Mouse (Mus musculus) cerebellum, adult 9-10 months (tissue): ENCODE results near the gene Grin2b.
A peak's percentile ranks its signal among the peaks of the same experiment; 100 is the strongest.

ENCODE experiments used
- DNase-seq: peaks from one replicate; pipeline ENCODE4 v3.0.0; 2022

Grin2b gene

DNA sequence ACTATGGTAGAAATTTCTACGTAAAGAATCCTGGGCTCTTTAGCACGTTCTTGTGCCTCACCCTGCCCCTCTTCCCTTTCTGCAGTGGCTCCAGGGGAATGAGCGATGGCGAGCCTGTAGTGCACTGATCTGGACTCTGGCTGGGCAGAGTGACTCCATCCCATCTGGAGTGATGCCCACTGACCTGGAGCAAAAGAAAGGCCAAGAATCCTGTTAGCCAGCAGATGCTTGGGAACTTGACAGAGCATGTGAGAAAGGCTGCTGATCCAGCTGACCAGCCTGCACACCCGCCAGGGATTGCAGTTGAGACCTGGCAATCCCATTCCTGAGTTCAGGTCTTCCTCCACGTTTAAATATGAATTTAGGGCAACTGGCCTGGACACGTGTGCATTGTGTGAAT lies 178.6 kb downstream of the Grin2b start:
- no peak for DNase-seq

DNA sequence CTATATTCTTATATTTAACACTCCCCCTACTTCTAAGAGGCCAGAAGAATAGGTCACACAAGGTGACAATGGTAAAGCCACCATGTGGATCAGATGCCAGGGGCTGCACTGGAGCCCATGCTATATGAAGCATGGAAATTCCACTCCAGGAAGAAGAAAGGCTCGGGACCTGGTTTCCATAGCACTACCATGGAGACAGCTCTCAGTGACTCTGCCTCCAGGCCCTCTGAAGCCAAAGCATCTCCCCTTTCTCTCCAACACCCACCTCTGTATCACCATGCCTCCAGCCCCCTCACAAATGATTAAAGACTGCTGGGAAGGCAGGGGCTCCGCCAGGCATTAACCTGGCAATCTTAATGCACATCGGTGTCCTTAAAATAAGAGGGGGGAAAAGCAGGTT lies 179.4 kb downstream of the Grin2b start:
- no peak for DNase-seq

DNA sequence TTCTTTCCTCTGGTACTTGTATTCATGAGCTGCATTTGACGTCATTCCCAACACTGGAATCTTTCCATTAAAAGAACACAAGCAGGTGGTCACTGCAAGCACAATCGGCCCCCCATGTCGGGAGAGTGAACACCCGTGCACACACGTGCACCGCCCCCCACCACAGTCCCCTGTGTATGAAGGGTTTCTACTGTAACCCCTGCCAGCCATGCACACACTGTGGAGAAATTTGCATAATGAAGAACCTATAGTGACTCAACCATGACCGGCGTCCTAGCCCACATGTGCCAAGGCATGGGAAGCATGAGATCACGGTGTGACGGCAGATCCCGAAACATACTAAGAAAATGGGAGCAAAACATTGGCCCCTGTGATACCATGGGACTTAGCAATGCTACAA lies 179.9 kb downstream of the Grin2b start:
- no peak for DNase-seq

DNA sequence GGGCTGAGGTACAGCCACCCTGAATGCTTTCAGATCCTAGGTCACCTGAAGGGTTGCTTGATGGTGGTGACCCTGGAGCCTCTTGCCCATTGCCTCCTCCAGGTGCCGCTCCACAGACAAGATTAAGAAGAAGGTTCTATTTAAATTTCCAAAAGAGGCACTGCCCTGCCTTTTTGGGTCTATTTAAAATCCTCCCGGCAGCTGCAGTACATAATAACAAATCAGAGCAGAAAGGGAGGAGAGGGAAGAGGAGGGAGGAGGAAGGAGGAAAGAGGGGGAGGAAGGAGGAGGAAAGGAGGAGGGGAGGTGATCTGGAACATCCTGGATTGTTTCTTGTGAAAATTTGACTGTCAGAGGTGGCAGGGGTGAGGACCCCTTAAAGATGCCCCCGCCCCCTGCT lies 197.2 kb downstream of the Grin2b start:
- no peak for DNase-seq

DNA sequence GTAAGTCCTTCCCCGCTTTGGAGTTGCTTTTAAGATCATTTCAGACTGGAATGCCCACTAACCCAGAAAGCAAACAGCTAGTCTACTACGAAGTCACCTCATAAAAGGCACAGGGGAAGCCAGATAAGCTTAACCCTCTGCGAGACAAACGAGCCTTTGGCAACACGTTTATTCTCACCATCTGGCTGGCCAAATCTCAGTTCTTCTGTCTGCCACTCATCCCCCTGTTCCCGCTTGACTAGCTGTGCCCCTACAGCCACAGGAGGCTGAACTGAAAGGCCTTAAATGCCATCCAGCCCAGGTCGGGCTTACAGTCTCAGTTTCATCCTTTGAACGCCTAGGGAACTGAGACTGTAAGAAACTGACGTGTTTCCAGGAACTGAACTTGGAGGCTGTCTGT lies 200.8 kb downstream of the Grin2b start:
- peak; percentile 5 for DNase-seq

DNA sequence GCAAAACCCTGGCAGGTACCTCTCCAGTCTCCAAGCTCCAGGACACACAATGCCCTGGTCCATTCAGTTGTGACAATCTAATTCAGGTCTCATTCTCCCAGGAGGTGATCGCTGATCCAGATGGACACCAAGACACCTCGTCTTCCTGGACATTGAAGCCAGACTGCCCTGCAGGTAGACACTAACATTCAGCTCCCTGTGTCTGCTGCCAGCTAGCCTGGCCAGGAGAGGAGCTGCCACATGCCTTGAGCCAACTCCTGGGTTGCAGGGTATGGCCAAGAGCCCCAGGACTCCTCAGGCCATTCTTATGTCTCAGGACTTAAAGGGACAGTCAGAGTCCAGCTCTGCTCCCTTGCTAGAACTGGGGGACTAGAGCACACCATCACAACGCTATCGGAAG lies 201.8 kb downstream of the Grin2b start:
- DNase-seq: peak; percentile 90

DNA sequence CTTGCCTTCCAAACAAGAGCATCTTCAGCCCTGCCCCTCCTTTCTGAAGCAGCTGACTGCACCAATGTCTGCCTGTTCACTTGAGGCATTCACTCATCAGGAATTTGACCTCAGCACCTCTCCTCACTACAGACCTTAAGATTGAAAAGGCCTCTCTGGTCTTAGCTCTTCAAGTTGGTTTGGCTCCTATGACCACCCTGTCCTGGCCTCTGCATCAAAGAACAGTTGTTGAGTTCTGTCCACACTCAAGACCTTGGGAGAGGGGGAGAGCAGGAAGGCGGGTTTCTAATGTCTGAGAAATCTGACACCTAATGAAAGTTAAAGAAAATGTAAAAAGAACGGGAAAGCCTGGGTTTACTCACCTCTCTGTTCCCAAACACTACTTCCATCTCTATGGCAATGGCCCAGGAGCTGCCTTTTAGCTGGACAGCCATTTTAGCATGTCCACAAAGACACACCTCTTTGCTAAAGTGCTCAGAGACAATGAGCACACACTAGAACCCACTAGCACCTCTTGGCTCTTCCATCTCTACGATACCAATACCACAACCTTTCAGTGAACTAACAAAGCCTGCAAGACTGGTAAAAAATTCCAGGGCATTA lies 202.5 kb downstream of the Grin2b start:
- peak; percentile 8 for DNase-seq

DNA sequence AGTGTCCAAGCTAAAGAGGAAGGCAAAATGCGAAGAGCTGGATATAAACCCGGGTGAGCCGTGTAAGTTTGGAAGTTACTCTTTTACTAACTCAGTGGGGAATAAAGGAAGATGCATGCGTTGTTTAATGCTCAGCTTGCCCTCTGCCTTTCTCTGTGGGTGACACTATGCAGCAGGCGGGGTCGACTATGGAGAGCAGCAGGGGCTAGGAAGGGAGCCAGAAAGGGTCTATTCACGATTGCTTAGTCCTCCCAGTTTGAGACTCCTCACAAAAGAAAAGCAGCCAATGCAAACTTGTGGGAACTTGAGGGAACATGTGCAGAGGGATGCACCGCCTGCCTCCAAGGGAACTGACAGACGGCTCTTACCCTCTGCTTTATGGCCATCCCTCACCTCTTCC lies 211.5 kb downstream of the Grin2b start:
- DNase-seq: no peak

DNA sequence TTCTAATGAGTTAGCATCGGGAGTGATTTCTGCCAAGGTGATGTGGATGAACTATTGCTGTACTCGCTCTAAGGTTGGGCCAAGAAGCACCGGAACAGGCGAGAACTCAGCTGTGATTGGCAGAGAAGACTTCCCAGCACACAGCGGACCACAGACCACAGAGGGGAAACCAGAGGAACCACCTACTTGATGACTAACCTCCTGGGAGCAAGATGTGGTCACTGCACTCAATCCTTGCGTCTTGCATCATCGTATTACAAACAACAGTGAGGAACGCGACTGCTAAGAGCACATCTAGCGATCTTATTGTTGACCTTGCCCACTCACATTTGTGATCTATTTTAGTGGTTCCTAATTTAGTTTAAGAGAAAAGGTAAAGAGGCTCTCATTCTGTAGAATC lies 213.7 kb downstream of the Grin2b start:
- no peak for DNase-seq

DNA sequence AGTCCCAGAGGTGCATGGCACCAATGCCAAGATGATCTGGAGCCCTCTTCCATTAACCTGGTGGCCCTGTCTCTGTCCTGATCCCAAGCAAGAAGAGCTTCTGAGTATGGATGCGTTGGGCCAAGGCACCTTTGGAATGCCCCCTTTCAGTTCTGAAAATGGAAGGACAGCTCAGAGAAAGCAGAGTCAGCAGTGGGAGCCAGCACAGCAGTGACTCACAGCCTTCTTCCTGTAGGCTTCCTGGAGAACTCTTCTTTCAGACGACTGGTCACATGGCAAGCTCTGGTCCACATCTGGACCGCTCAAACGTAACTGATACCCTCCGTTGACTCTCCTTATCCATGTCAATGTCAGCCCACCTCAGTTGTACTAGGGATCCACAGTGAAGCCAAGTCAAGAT lies 221.6 kb downstream of the Grin2b start:
- no peak for DNase-seq

DNA sequence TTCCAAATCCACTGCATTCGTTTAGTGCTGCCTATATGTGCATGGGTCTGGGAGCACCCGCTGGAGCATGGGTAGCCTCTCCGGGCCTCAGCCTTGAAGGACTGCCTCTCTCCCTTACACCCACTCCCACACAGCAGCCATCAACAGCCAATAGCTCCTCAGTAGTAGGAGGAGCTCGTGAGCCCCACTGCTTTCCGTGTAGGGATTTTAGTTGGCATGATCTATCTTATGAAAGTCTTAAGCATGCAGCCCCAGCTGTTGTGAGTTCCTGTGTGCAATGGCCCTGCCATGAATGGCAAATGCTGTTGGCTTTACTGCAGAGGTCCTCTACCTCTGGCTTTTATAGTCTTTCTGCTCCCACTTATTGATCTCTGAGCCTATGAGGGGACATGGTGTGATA lies 227.8 kb downstream of the Grin2b start:
- DNase-seq: no peak

DNA sequence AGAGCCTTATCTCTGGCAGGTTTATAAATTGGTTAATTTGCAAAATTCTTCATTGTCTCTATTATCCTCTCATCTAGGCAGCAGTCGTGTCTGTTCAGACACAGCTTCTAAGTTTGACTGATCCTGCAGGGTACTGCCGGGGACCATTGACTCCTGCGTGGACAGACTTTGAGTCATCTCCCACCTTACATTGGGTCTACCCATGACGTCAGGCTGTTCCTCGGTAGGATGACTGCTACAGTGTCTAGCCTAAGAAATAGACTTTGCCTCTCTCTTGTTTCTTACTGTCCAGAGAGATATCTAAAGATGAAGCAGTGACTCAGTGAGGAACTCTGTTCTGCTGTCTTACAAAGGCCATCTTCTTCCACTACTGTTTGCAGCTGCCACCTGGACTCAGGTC lies 229.0 kb downstream of the Grin2b start:
- DNase-seq: no peak

DNA sequence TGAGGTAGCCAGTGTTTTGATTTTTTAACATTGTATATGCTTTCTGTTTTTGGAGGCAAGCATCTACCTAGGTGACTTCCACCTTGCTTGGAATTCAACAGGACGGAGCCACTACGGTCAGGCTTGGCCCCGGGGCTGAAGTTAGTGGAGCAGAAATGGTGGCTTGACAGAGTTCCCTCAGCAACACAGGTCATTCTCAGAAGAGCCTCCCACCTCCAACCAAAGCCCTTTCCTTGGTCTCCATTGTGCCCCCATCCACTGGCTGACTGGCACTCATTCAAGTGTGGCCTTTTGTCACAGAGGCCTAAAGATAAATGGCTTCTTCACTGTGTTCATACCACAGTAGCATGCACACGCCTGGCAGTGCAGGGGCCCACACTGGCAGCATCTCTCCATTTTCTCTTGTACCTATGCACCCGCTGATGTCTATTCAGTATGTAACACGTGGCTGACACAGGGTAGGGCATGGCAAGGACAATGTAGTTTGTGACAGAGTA lies 230.1 kb downstream of the Grin2b start:
- DNase-seq: no peak

DNA sequence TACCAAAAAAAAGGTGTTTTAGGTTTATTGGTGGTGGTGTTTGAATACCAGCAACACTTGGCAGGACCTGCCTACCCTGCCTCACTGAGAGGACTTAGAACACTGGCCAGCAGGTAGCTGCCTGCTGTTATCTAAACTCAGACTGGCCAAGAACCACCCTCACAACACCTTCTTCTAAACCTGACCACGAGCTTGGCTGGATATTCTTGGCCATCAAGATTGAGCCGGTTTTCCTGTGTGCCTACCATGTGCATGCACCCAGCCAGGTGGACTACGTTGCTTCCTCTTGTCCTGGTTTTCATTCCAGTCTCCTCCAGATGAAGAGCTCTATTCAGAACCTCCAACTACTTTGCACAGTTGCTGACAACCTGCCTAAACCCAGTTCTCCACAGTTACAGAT lies 240.4 kb downstream of the Grin2b start:
- DNase-seq: no peak

DNA sequence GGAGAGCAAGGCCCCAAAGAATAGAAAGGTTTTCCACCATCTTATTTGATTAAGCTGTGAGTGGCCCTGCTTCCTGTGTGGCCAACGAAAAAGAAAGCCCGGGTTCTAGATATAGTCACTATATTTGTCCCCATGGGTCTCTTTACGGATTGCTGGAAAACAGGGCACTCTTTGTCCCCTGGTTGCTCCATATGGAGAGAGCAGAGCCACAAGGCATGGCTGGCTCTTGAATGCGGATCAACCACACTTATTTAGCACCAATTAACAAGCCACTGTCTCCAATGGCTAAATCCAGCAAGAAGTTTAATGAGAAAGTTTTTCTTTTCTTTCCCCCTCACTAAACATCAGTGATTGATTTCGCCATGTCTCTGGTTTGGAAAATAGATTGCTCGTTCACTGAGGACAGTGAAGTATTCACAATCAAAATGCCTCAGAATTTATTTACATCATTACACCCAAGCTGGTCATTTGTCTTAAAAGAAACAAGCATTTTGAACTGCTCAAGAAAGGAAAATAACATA lies 240.9 kb downstream of the Grin2b start:
- DNase-seq: no peak

DNA sequence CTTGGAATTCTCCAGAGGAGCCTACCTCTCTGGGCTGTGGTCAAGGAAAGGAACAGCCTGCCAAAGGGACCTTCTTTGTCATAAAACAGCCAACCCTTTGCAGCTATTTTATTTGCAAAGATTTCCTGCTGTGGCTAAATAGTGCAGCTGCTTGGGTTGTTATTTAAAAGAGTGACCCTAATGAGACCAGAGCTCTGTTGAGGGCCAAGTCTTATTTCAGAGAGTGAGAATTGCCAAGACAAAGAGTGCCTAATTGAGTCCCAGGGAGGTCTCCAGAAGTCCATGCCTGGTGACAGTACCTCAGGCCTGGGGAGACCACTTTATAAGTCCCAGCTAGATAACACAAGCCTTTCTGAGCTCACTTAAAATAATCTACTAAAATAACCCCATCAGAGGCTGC lies 255.6 kb downstream of the Grin2b start:
- no peak for DNase-seq

DNA sequence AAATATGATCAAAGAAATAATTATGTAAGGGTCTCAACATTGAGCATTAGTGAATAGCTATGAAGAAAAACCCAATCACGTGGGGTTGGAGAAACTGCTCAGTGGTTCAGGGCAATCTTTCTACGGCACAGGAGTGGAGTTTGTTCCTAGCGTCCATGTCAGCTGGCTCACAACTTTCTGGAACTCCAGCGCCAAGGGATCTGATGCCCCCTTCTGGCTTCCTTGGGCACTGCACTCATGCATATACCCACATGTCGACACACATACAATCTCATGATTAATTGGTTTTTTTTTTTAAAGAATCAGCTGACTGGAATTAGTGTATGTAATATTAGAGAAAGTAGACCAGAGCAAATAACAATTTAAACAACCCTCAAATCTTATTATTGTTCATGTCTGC lies 258.7 kb downstream of the Grin2b start:
- no peak for DNase-seq

DNA sequence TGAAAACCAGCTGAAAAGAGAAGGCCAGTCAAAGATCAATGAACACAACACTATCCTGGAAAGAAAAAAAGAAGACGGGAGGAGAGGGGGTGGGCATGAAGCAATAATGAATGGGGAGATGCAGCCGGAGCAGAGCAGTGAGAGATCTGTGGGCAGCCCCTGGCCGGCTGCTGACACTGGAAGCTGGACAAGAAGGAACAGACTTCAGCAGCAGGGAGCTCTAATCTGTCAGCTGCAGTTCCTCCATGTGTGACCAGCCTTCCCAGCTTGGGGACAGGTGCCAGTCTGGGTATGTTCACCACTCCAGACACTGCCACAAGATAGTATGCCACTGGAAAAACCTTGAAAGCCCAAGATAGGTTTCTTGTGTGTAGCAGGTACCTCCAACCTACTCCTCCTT lies 261.2 kb downstream of the Grin2b start:
- no peak for DNase-seq

DNA sequence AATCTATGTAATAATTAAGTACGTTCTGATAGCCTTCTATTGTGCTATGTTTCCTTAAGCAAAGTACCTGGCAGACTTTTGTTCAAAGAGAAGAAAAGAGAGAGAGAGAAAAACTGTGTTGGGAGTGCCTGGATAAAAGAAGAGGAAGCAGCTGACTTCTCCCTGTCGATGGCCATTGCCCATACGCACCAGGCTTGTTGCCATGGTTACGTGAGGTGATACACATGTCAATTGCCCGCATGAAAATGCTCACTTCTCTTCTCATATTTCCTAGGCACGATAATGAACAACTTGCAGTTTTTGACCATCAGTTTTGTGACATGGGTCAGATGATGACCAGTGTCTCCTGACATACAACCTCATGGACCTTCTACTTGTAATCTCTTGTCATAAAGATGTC lies 262.2 kb downstream of the Grin2b start:
- DNase-seq: no peak

DNA sequence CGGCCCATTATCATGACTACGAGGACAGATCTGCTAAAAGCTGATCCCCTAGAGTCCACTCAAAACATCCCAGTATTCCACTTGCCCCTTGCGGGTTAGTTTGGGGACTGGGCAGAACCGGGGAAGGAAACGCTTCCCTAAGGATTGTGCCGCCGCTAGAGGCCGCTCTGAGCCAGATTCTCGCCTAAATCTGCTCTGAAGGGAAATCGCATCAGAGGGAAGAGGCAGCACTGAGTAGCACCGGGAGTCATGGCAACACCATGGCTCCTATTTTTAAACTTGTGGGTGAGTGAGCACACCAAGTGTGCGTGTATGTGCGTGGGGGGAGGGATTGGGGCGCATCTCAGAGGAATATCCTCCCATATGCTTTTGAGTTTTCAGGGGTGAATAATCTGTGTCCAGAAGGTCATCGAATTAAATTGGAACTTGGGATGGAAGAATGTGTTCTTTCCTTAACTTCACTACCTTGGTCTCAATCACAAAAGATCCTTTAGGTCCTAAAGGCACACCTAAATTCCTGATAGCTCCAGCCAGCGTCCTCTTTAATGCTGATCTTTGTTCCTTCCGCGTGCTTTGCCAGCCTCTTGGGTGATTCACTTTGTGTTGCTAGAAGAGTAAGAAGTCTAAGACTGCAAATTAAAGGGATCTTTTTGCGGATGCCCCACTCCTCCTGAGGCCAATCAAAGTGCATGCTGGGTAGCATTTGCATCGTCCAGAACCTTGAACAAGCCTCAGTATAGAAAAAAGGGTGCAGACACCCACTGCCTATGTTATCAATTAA lies 265.6 kb downstream of the Grin2b start:
- DNase-seq: peak; percentile 59

DNA sequence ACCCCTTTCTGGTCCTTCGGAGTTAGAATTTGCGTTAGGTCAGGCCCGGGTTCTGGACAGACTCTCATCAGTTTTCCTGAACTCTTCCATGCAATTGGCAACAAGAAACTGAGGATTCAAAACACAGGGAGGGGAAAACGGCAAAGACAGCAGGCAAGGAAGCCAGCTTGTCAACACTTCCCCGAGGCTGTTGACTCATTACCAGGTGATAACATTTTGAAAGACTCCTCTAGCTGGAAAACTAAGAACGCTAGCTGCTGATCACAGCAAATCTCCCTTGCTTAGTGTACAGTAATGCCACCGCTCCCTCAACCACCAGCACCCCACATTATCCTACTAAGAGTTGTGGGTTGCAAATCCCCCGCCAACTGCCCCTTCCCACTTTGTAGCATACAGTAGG lies 266.2 kb downstream of the Grin2b start:
- DNase-seq: no peak

DNA sequence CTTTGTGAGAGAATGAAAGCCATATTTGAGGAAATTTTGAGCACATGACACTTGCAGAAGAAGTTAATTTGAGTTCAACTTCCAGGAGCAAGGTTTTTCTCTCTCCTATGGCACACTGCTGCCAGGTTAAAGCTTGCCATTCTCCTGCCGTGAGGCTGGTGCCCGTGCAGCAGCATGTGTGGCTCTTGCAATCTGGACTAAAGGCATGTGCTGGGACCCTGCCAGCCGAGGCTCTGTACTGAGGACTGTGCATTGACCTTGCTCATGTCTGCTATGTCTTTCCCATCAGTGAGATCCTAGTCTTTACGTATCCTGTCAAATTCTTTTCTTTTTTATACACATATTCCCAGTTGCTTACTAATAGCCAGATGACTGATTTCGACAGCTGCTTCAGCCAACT lies 268.9 kb downstream of the Grin2b start:
- no peak for DNase-seq

DNA sequence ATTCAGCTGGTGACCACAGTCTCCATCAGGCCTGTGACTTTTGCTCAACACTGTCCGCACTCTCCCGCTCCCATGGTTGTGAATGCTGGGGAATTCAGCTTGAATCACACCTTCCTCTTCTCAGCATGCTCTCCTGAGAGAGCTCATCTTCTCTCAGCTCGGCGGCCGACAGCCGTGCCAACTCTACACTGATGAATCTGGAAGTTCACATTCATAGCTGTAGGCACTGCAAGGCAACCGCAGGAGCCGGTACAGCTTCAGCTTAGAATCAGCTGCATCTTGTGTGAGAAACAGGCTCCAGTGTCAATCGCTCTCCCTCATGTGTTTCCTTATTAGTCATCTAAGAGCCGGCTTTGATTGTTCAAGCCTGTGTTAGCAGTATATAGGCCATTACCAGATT lies 272.9 kb downstream of the Grin2b start:
- DNase-seq: no peak

DNA sequence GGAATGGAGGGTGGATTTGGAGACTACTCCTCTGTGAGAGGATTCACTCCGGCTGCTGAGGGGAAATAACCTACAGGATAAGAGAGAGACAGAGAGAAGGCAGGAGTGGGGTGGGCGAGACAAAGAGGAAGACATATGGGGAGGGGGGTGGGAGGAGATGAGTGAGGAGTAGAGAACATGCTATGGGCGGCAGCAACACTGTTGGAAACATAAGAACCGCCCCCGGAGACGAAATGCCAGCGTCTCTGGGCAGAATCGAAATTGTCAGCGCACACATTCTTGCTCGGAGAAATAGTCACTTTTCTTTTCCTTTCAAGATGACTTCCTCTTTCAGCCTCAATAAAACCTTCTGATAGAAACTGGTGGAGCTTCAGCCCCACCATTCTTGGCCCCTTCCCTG lies 274.1 kb downstream of the Grin2b start:
- no peak for DNase-seq

DNA sequence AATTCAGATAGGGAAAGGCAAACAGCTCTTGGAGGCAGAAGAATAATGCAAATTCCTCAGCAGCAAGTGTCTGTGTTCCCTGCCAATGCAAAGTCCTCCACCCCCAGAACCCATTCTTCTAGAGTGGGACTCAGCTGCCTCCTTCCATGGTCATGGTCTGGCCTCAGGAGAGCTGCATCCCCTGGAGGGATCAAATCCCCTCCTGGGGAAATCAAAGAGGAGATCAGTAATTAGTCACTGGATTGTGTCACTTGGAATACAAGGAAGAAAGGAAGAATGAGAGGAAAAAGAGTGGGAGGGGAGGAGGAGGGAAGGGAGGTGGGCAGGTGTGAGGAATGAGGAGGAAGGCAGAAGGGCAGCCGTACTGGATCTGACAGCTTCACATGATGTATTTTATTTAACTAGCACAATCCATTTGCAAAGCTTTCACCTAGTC lies 278.5 kb downstream of the Grin2b start:
- DNase-seq: no peak
